Mouse (Mus musculus) CH12.LX (cell line): ENCODE measurements around the gene Srsf2.

Source experiments
- CTCF ChIP-seq, 2 experiments: IDR thresholded peaks in 1 of 2; conservative IDR thresholded peaks in 1 of 2; 2 replicates each; pipeline ENCODE4 v1.5.1; 2011 to 2012; ENCODE audit warnings: low read depth in 2 of 2, low read length in 2 of 2, improper control_type of control experiment in 1 of 2, inconsistent platforms in 1 of 2, mild to moderate bottlenecking in 1 of 2, moderate library complexity in 1 of 2
- HCFC1 ChIP-seq: IDR thresholded peaks from 2 replicates; pipeline ENCODE4 v1.6.1; 2012; ENCODE audit warnings: low read depth, mild to moderate bottlenecking, inconsistent platforms, low read length, improper control_type of control experiment
- POLR2AphosphoS2 ChIP-seq: IDR thresholded peaks from 2 replicates; pipeline ENCODE4 v1.6.1; 2011; ENCODE audit warnings: low read depth, low read length, improper control_type of control experiment

- TF ChIP-seq CTCF (conservative IDR thresholded peaks at IDR 0.05 in 1 of 2, IDR thresholded peaks at IDR 0.05 in 1 of 2; ENCODE audit: low read depth in 2 of 2, low read length in 2 of 2), result no peak
- no peak for TF ChIP-seq POLR2AphosphoS2
- TF ChIP-seq HCFC1, result no peak
Measured at GRCm38 (mm10) chr11:116887136-116887535, 34.2 kb upstream of the Srsf2 start.
